Mouse (Mus musculus): ENCODE data around the gene Ccdc102a.

Ccdc102a gene

GRCm38 (mm10) chr8:94917851-94918495 lies at the start of gene Ccdc102a:
TSS of gene Ccdc102a (minus strand) at chr8:94918098.
- no peak for DNase-seq (ENCODE audit: low read depth)

GRCm38 (mm10) chr8:94967554-94967953 lies 49.7 kb upstream of the Ccdc102a start:
- DNase-seq (ENCODE audit: low read depth), result peak; percentile 98

- DNase-seq (ENCODE audit: low read depth), result peak; percentile 82
Observed at GRCm38 (mm10) chr8:94967071-94967470, 49.2 kb upstream of the Ccdc102a start.

- peak; percentile 83 for DNase-seq (ENCODE audit: low read depth)
Observed at GRCm38 (mm10) chr8:94966578-94966977, 48.7 kb upstream of the Ccdc102a start.

GRCm38 (mm10) chr8:94964828-94965227 lies 46.9 kb upstream of the Ccdc102a start:
- peak; percentile 100 for DNase-seq (ENCODE audit: low read depth)

GRCm38 (mm10) chr8:94962201-94962600 lies 44.3 kb upstream of the Ccdc102a start:
- no peak for DNase-seq (ENCODE audit: low read depth)

- peak; percentile 74 for DNase-seq (ENCODE audit: low read depth)
Observed at GRCm38 (mm10) chr8:94956078-94956574, 38.2 kb upstream of the Ccdc102a start.

- DNase-seq (ENCODE audit: low read depth), result peak; percentile 94
Observed at GRCm38 (mm10) chr8:94954921-94955758, 37.2 kb upstream of the Ccdc102a start.

GRCm38 (mm10) chr8:94954368-94954737 lies 36.5 kb upstream of the Ccdc102a start:
- peak; percentile 96 for DNase-seq (ENCODE audit: low read depth)

- DNase-seq (ENCODE audit: low read depth), result peak; percentile 80
Observed at GRCm38 (mm10) chr8:94953624-94954367, 35.9 kb upstream of the Ccdc102a start.

GRCm38 (mm10) chr8:94952086-94952485 lies 34.2 kb upstream of the Ccdc102a start:
- DNase-seq (ENCODE audit: low read depth), result no peak

- no peak for DNase-seq (ENCODE audit: low read depth)
Observed at GRCm38 (mm10) chr8:94950458-94950857, 32.6 kb upstream of the Ccdc102a start.

GRCm38 (mm10) chr8:94950046-94950445 lies 32.1 kb upstream of the Ccdc102a start:
- DNase-seq (ENCODE audit: low read depth), result peak; percentile 90

GRCm38 (mm10) chr8:94949010-94949409 lies 31.1 kb upstream of the Ccdc102a start:
- DNase-seq (ENCODE audit: low read depth), result peak; percentile 66

- DNase-seq (ENCODE audit: low read depth), result no peak
Observed at GRCm38 (mm10) chr8:94948421-94948820, 30.5 kb upstream of the Ccdc102a start.

- no peak for DNase-seq (ENCODE audit: low read depth)
Observed at GRCm38 (mm10) chr8:94945185-94945584, 27.3 kb upstream of the Ccdc102a start.

GRCm38 (mm10) chr8:94942566-94942965 lies 24.7 kb upstream of the Ccdc102a start:
- peak; percentile 68 for DNase-seq (ENCODE audit: low read depth)

GRCm38 (mm10) chr8:94935172-94935571 lies 17.3 kb upstream of the Ccdc102a start:
- DNase-seq (ENCODE audit: low read depth), result peak; percentile 27

- no peak for DNase-seq (ENCODE audit: low read depth)
Observed at GRCm38 (mm10) chr8:94933918-94934317, 16.0 kb upstream of the Ccdc102a start.

GRCm38 (mm10) chr8:94928227-94928626 lies 10.3 kb upstream of the Ccdc102a start:
- peak; percentile 24 for DNase-seq (ENCODE audit: low read depth)

- DNase-seq (ENCODE audit: low read depth), result peak; percentile 59
Observed at GRCm38 (mm10) chr8:94923405-94923804, 5.5 kb upstream of the Ccdc102a start, which contains the start of gene Adgrg5. TSS of gene Adgrg5 (plus strand) at chr8:94923694.

- DNase-seq (ENCODE audit: low read depth), result no peak
Observed at GRCm38 (mm10) chr8:94922602-94923001, 4.7 kb upstream of the Ccdc102a start.

Data from 416B (cell line).